Mouse (Mus musculus) embryo, embryonic 11.5 days (tissue): Measurements from ENCODE around the gene Mcts1.

Experiments
- DNase-seq: peaks from one replicate; pipeline ENCODE4 v3.0.0-alpha.2; 2012; ENCODE audit warnings: low read depth, low spot score

Gene Mcts1

DNA sequence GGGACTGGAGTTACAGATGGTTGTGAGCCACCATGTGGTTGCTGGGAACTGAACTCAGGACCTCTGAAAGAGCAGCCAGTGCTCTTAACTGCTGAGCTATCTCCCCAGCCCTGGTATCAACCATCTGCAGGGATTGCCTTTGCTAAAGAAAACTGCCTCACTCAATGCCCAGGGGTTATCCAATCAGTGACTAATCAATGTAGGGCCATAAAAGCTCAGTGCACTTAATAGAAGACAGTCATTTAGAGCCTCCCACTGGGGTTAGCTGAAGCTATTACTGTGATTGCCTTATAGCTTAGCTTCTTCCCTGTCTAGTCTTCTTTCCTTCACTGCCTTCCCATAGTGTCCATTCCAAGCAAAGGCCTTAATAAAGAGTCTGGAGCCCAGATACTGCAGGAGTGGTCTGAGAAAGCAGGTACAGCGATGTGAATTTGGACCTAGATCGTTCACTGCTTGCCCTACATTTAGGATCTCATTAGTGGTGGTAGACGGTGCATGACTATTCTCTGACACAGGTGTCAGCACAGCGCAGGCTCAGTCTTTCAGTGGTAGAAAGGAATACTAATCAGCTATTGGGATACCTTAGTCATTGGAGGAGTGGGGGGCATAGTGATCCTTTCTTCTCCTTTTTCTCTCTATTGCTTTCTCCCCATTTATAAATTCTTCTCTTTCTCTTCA lies 56.0 kb downstream of the Mcts1 start:
- DNase-seq = no peak
